Mouse (Mus musculus): ENCODE results near the gene Micu2.

Micu2 gene

DNA sequence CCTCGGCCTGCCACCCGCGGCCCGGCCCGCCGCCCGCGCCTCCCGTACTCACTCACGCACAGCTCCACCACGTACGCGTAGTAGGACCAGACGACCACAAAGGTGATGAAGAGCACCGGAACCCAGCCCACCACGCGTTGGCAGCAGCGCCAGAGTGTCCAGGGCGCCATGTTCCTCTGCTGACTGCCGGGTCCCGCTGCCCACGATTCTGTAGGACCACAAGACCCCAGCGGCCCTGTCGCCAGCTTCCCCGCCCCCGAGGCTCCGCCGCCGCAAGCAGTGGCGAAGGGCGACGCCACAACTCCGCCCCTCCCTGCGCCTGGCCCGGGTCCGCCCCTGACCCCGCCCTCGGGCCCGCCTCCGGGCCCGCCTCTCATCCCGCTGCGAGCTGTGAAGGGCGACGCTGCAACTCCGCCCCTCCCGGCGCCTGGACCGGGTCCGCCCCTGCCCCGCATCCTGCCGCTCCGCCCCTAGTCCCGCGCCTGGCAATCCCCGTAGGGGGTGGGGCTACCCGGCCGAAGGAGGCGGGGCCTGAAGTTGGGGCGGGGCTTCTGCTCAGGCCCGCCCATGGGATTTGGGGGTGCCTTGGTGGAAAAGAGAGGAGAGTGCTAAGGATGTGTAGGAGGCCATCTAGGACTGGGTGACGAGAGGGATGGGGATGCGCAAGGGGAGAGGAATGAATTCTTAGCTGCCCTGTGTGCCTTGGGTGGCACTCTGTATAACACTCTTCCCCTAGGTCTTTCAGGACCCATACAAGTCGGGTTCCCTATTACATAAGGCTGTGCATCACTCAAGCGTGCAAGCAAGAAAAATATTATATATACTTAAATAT lies 108.8 kb downstream of the Micu2 start, which contains the start of gene Zdhhc20:
TSS of gene Zdhhc20 (minus strand) at position 266 of the 832 bp plus-strand sequence.
- peak; percentile 94 to 96 for DNase-seq

DNA sequence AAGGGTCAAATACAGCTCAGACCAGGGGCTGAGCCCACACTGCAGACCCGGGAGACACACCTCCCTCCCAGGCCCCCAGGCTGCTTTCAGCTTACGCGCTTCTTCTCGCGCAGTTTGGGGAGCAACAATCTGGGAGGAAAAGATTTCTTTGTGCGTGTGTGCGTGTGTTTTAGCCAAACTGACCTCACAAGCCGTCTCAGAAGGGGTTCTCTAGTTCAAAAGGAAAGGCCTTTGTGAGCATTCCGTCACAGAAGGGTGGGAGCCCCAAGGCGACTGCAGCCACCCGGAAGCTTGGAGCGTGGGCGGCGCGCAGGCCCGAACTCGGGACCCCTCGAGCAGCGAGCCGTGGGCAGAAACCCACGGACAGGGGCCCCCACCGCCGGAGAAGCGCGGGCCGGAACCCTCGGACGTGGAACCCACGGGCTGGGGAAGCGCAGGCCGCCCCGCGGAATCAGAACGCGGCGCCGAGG lies 109.5 kb downstream of the Micu2 start:
- DNase-seq = peak in 1 of 2 experiments; percentile 38

DNA sequence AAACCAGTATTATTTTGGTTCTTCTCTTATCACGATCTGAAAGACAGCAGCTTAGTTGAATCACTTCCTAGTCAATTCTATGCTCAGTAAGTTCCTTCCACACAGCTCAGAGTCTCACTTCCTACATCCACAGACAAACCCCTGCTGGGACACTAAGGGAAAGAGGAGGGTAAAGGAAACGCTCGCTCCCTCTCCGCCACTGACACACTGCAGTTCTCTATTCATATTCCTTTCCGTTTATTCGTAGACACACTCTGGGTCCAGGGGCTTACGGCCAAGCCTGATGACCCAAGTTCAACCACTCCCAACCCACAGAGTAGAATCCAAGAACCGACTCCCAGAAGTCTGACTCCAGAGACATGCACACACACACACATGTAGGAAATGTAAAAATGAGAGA lies 111.9 kb downstream of the Micu2 start:
- DNase-seq = peak; percentile 30 to 31

DNA sequence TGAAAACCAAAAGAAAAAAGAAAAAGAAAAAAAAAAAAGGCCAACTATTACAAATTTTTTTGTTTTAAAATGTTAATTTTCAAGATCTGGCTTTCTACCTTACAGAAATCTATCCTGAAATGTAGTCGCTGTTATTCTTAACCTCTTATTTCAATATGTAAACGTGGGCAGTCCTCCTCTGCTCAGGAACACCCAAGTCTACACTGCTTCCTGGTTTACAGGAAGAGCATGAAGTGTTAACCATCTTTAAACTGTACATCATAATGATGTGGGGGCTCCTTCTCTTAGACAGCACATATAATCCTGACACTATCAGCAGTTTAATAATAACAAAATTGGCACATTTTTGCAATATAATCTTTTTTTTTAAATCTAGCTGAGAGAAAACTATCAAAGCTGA lies 113.0 kb downstream of the Micu2 start:
- DNase-seq = no peak

DNA sequence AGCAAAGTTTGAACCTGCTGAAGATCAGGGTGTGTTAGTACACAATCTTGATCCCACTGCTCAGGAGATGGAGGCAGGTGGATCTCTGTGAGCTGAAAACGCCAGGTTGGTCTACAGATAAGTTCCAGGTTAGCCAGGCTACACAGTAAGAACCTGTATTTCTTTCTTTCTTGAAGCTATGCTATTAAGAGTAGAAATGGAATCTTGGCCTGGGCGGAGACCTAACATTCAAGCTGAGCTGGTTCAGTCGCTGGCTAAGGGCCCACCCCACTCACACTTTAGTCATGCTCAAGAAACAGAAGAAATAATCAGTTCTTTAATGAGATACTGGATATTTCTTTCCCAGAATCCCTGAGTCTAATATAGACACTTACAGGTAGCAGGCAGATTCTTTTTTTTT lies 115.7 kb downstream of the Micu2 start:
- DNase-seq = peak; percentile 37 to 50

DNA sequence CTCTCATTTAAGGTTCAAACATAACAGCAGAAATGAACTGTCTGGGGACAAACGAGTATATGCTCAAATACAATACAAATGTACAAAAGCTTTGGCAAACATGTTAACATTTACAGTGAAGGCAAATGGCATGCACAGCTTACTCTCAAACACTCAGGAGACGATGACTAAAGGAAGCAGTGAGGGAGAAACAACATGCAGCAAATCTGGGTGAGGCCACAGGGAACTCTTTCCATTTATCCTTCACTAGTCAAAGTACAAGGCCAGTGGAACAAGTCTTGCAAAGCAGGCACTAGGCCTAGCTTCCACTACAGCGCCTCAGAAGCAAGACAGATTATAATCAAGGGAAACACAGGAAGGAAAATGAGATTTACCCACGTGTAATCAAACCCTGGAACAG lies 116.3 kb downstream of the Micu2 start:
- peak in 1 of 2 experiments; percentile 33 for DNase-seq

DNA sequence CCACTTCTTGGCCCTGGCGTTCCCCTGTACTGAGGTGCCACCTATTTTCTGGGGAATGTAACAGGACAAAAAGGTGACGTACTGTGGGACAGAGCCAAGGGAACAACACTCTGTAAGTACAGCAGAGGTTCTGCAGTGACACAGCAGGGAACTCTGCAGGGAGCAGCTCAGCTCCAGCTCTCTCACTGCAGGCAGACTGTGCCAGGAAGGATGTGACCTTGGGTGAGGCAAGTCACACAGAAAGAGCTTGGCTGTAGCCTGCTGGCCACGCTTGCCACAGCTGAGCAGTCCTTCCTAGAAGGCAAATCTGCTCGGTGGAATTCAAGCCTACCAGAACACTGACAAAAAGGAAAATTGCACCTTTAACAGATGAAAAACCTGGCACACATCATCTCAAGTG lies 117.3 kb downstream of the Micu2 start:
- DNase-seq = peak; percentile 56 to 83

DNA sequence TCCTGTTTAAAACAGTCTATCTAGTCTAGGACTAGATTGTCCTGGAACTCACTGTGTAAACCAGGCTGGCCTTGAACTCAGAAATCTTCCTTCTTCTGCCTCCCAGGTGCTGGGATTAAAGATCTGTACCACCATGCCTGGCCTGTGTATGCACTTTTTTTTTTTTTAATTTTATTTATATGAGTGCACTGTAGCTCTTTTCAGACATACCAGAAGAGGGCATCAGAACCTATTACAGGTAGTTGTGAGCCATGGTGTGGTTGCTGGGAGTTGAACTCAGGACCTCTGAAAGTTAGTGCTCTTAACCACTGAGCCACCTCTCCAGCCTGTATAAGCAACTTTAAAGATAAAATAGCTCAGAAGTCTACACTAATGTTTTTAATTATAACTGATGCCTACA lies 118.0 kb downstream of the Micu2 start:
- DNase-seq = no peak

DNA sequence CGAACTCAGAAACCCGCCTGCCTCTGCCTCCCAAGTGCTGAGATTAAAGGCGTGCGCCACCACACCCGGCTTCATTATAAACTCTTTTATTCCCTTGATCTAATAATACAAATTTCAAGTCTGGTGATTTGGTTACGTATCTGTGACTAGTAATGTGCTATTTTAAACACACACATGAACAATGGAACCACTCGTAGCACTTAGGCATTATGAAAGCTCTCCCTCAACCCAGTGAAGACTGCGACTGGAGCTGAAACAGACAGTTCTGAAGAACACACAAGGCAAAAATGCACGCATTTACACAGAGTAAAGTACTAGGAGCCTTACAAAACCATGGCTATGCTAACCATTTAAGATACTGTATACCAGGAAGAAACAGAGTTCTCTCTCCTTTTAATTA lies 121.1 kb downstream of the Micu2 start:
- no peak for DNase-seq

DNA sequence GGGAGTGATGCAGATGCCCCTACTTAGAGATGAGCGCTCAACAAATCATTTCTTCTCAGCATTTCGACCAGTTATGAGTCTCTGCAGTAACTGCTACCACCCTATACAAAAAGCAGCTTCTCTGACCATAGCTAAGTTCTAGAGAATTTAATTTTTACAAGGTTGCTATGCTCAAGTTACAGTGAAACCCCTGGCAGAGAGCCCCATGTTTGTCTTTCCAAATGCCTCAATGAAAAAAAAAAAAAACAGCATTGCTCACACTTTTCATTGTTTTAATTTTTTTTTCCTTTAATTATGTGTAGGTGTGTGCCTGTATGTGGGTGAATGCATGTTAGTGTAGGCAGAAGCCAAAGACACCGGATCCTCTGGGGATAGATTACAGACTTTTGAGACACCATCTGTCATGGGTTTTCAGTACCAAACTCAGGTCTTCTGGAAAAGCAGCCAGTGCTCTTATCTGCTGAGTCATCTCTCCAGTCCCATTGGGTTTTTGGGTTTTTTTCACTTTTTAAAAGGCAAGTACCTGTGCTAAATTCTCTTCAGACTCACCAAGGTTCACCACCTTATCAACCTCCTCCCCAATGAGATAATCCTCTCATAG lies 132.3 kb downstream of the Micu2 start:
- no peak for DNase-seq
